Mouse (Mus musculus) embryonic facial prominence, embryonic 13.5 days (tissue): ENCODE measurements around the gene Ddb2. TPM values are rescaled to one million over a fixed set of nuclear protein-coding genes. Genes with fewer than 3 reads are reported as not detected.
A peak's percentile ranks its signal among the peaks of the same experiment; 100 is the strongest.

Experiments used
- ATAC-seq: fragments of 200-750 bp; cut with Nextera tagmentation; 2 replicates; pipeline ENCODE4 v1.8.0; 2017; ENCODE audit warnings: low read depth; ENCODE audit not compliant: insufficient number of reproducible peaks, insufficient read depth, low FRiP score, low TSS enrichment
- H3K27ac ChIP-seq: fragments of 300-500 bp; sonication (generic); 2 replicates; pipeline ENCODE4 v1.5.1; 2015; ENCODE audit warnings: moderate library complexity, mild to moderate bottlenecking, inconsistent platforms
- H3K27me3 ChIP-seq: fragments of 300-500 bp; sonication (generic); 2 replicates; pipeline ENCODE4 v1.6.1; 2015; ENCODE audit warnings: mild to moderate bottlenecking, inconsistent platforms
- H3K36me3 ChIP-seq: fragments of 300-500 bp; sonication (generic); 2 replicates; pipeline ENCODE4 v1.6.1; 2015; ENCODE audit warnings: mild to moderate bottlenecking, inconsistent platforms
- H3K4me1 ChIP-seq: fragments of 300-500 bp; sonication (generic); 2 replicates; pipeline ENCODE4 v1.6.1; 2015; ENCODE audit warnings: inconsistent platforms
- H3K4me2 ChIP-seq: fragments of 300-500 bp; sonication (generic); 2 replicates; pipeline ENCODE4 v1.6.1; 2015; ENCODE audit warnings: moderate library complexity, mild to moderate bottlenecking, inconsistent platforms
- H3K4me3 ChIP-seq: fragments of 300-500 bp; sonication (generic); 2 replicates; pipeline ENCODE4 v1.5.1; 2015; ENCODE audit warnings: mild to moderate bottlenecking, inconsistent platforms
- H3K9ac ChIP-seq: fragments of 300-500 bp; sonication (generic); 2 replicates; pipeline ENCODE4 v1.6.1; 2015; ENCODE audit warnings: mild to moderate bottlenecking, inconsistent platforms
- H3K9me3 ChIP-seq: fragments of 300-500 bp; sonication (generic); 2 replicates; pipeline ENCODE4 v1.6.1; 2016; ENCODE audit warnings: inconsistent platforms
- WGBS: fragments of 180-500 bp; shearing (Covaris S2); methylation state at CpG from one replicate; pipeline ENCODE4 v1.1.7; 2015; ENCODE audit warnings: mixed read lengths; 5-methylcytosine and 5-hydroxymethylcytosine counted together
- polyA plus RNA-seq: library from polyadenylated mRNA; unstranded; fragments of >200 nt; fragmentation: Nextera tagmentation; extraction: Ambion mirVana; gene quantifications from 2 replicates; pipeline ENCODE4 v1.2.1, GENCODE M21; 2015

Ddb2 gene
- polyA plus RNA-seq, 1 experiment from 2014 or later = 20.0 TPM

DNA sequence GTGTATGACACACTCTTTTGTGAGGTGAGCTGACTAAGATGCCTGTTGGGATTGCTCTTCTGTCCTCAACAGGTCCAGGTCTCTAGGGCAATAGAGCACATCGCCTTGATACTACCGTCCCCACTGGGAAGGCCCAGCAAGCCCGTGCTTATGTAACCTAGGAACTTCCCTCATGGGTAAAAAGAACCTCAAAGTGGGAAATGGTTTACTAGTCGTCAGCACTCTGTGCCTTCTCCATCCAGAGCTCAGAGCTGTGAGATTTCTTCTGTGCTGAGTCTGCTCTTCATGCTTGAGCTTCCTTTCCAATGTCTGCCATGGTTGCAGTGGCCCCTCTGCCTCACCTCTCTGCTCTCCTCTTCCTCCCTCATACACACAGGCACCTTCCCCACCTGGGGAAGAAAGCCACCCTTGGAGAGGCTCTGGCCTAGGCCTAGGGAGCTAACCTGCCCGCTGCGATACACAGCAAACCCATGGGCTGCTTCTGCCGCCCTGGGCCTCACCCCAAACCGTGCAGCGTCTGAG is 30.5 kb downstream of the Ddb2 start:
- Histone ChIP-seq H3K4me2 (no peak overlapping the region), H3K9ac (no peak overlapping the region), H3K4me1 (peaks cover 22% of the 10 kb centered on the region), H3K4me3 (no peak overlapping the region), H3K9me3 (no peaks in the 10 kb centered on the region), H3K27me3 (no peaks in the 10 kb centered on the region), H3K27ac (no peak overlapping the region), H3K36me3 (peaks cover 64% of the 10 kb centered on the region)
- 93% methylated on average over 9 of the region's 9 CpGs for WGBS
- no peak for ATAC-seq

DNA sequence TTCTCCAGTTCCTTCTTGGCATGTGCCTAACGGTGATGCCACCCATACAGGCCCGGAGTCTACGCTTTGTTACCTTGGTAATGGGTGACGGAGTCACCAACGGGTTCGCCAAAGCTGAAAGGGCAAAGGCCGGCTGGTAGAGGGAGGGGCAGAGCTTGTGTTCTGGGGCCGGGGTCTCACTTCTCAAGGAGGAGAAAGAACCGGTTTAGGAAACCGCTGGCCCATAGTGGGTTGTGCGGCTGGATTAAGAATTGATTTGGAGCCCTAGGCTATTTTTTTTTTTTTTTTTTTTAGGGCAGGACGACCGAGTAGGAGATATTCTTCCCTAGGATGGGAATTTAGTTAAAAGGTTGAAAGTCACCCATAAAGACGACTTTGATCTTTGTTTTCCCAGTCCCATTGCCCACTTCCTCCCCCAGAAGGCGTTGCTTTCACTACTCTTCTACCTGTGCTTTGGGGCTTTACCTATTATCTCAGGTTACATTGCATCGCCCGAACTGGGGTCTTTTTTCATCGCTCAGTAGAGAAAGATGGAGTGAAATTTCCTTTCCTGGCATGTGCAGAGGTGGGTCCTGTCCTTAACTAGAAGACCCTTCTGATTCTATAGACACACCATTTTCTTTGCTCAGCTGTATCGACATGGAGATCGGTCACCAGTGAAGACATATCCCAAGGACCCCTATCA is 33.7 kb downstream of the Ddb2 start:
- H3K4me2 ChIP-seq = peak overlapping the region; percentile 75
- H3K36me3 ChIP-seq = peaks cover 35% of the 10 kb centered on the region
- H3K4me3 ChIP-seq = peak overlapping the region; percentile 72
- WGBS = 8% methylated on average over 20 of the region's 20 CpGs
- no peak for ATAC-seq
- peak overlapping the region; percentile 93 for H3K27ac ChIP-seq
- no peaks in the 10 kb centered on the region for H3K27me3 ChIP-seq
- H3K9me3 ChIP-seq = no peaks in the 10 kb centered on the region
- H3K4me1 ChIP-seq = peaks cover 22% of the 10 kb centered on the region
- H3K9ac ChIP-seq = peak overlapping the region; percentile 84

DNA sequence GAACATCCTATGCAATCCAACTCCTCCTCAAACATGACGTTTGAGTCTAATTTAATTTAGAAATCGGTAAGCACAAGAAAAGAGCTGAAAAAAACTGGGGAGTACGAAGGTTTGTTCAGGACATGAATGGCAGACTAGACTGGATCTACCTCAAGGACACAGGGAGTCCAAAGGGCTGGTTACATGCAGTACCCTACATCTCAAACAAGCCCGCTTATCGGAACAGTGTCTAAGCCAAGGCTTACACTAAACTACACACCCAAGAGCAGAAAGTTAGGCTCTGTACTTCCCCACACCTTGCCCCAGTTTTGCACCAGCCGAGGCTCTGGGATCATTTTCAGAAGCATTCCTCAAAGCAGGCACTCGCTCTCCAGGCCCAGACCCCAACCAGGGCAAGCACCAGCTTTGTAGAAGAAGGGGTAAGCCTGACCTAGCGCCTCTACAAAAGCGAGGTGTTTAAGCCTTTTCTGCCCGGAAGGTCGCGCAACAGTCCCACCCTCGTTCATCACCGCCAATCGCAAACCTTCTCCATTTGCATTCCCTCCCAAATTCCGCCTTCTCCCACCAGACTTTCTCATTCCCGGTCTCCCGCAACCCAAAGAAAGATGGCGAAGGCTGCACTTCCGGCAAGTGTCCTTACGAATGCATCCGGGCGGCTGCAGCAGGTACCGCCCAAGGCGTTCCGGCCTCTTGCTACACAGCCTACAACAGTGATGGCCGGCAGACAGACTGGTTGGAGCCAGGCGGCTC is 34.4 kb downstream of the Ddb2 start, which contains the start of the genes Nr1h3 and Acp2:
TSS of gene Nr1h3 (minus strand) at position 613 of the 750 bp plus-strand sequence.
TSS of gene Acp2 (plus strand) at position 664 of the 750 bp plus-strand sequence.
- no peaks in the 10 kb centered on the region for H3K9me3 ChIP-seq
- WGBS = 2% methylated on average over 28 of the region's 28 CpGs
- ATAC-seq = peak; percentile 93

DNA sequence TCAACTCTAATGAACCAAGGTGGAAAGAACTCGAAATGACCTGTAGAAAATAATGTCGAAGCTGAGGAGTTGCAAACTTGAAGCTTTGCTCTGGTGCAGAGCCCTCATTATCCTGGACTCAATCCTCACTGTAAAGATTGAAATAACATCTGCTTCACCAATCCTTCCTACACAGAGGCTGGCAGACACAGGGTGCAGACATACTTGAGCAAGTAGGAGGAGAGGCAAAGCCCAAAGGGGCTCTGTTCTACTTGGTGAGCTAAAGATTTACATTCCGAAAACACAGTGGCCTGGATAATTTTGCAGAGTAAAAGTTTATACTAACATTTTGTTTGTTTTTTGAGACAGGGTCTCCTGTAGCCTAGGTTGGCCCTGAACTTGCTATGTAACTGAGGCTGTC is 37.9 kb downstream of the Ddb2 start:
- H3K27me3 ChIP-seq = no peaks in the 10 kb centered on the region

More for the DNA sequence above, 34.4 kb downstream of the Ddb2 start, which contains the start of the genes Nr1h3 and Acp2:
- H3K4me3 ChIP-seq = peak within 1 kb of the TSS; percentile 72
- H3K27me3 ChIP-seq = no peaks in the 10 kb centered on the region
- peaks cover 22% of the 10 kb centered on the region for H3K4me1 ChIP-seq
- H3K4me2 ChIP-seq = peak within 1 kb of the TSS; percentile 75
- H3K36me3 ChIP-seq = peaks cover 27% of the 10 kb centered on the region
- peak within 1 kb of the TSS; percentile 84 for H3K9ac ChIP-seq
- H3K27ac ChIP-seq = peak within 1 kb of the TSS; percentile 93

DNA sequence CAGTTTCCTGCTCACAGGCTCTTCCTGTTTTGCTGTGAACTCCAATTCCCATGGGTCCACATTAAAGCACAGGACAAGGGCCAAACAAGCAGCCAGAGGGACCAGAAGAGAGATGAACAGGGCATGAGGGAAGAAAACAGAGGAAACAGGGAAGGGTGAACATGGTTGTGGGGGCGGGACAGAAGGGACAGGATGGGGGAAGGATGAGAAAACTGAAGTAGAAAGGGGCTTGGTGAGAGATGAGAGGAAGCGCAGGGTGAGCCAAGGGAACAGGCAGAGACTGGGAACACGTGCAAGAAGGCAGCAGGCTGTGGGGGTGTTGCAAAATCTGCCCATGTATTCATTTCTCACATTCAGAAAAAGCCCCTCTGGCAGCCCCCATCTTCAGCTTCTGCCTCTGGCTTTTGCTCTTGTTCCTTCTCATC is 40.2 kb downstream of the Ddb2 start:
- ATAC-seq = no peak

More for the DNA sequence above, 37.9 kb downstream of the Ddb2 start:
- Histone ChIP-seq H3K4me1 (peaks cover 28% of the 10 kb centered on the region), H3K4me3 (no peak overlapping the region), H3K27ac (no peak overlapping the region), H3K9me3 (no peaks in the 10 kb centered on the region), H3K4me2 (no peak overlapping the region), H3K9ac (no peak overlapping the region), H3K36me3 (no peaks in the 10 kb centered on the region)
- no peak for ATAC-seq
- 86% methylated on average over 3 of the region's 3 CpGs for WGBS

DNA sequence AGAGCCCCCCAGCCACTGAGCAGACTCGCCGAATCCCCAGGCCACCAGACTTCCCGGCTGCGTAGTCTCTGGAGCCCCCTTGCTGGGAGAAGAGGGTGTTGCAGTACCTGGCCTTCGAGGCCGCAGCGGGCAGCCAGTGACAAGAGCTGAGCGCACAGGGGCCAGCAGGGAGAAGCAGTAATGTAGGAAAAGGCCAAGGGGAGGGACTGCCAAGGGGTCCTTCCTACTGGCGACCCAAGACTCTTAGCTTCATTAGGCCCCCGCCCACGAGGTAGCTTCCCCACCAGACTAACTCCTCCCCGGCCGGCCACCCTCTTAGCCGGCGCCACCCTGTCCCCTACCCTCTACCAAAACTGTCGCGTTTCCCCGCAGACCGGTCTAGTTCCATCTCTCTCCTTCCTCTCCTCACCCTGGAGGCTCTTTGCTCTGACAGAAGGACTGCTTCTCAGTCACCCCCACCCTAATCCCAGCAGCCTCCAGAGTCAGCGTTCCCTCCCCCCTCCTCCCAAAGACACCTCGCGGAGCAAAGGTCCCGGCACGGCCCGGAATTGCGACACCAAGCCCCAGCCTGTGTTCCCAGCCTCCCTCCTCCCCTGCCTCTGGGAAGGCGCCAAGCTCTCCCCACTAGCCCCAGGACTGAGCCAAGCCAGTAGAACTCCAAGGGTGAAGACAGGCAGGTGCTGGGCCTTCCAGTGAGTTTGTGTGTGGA is 42.0 kb downstream of the Ddb2 start:
- WGBS = under 1% methylated on average over 27 of the region's 27 CpGs

More for the DNA sequence above, 40.2 kb downstream of the Ddb2 start:
- Histone ChIP-seq H3K36me3 (no peaks in the 10 kb centered on the region), H3K4me2 (no peak overlapping the region), H3K27ac (no peak overlapping the region), H3K9ac (no peak overlapping the region), H3K9me3 (no peaks in the 10 kb centered on the region), H3K4me1 (peaks cover 19% of the 10 kb centered on the region; the same call in 1 of the 2 replicates), H3K4me3 (no peak overlapping the region), H3K27me3 (no peaks in the 10 kb centered on the region)
- 74% methylated on average over 3 of the region's 3 CpGs for WGBS

DNA sequence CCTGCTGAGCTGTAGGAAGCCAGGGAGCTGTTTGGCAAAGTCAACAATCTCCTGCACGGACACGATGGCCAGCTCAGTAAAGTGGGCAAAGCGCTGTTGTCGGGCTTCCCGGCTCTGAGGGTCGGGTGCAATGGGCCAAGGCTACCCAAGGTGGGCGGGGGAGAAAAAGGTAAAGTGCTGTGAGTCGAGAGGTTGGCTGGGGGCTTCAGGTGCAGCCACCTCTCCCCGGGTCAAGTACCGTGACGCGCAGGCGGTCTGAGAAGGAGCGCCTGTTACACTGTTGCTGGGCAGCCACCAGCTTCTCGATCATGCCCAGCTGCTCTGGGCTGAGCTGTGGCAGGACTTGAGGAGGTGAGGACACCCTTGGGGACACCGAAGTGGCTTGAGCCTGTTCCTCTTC is 46.3 kb downstream of the Ddb2 start:
- no peaks in the 10 kb centered on the region for H3K9me3 ChIP-seq
- H3K27ac ChIP-seq = no peak overlapping the region
- no peaks in the 10 kb centered on the region for H3K36me3 ChIP-seq
- H3K27me3 ChIP-seq = no peaks in the 10 kb centered on the region
- no peak overlapping the region for H3K9ac ChIP-seq
- ATAC-seq = no peak
- WGBS = 91% methylated on average over 16 of the region's 16 CpGs
- H3K4me1 ChIP-seq = peaks cover 16% of the 10 kb centered on the region; the same call in 1 of the 2 replicates
- H3K4me3 ChIP-seq = no peak overlapping the region
- H3K4me2 ChIP-seq = no peak overlapping the region

More for the DNA sequence above, 42.0 kb downstream of the Ddb2 start:
- H3K36me3 ChIP-seq = no peaks in the 10 kb centered on the region
- H3K27ac ChIP-seq = no peak overlapping the region
- peaks cover 16% of the 10 kb centered on the region; the same call in 1 of the 2 replicates for H3K4me1 ChIP-seq
- peak overlapping the region; percentile 68 for H3K4me2 ChIP-seq
- H3K9me3 ChIP-seq = no peaks in the 10 kb centered on the region
- H3K4me3 ChIP-seq = peak overlapping the region; percentile 39
- ATAC-seq = peak; percentile 73
- no peaks in the 10 kb centered on the region for H3K27me3 ChIP-seq
- peak overlapping the region; percentile 67 for H3K9ac ChIP-seq

DNA sequence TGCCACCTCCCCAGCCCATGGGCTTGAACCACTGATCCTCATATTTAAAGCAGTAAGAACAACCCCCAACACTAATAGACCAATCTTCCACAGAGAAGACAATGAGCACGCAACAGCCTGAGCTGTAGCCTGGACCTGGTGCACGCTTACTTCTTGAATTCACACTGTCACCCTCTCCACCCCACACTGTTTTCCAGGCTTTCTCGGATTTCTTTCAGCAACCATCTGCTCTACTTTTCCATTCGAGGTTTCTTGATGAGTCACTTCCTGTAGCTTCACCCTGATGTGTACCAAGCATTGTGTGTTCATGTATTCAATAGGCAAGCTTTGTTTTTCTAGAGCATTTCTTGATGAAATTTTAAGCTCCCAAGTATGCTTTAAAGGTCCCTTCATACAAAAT is 49.4 kb downstream of the Ddb2 start:
- Histone ChIP-seq H3K4me2 (no peak overlapping the region), H3K27ac (no peak overlapping the region), H3K27me3 (no peaks in the 10 kb centered on the region), H3K36me3 (no peaks in the 10 kb centered on the region), H3K4me3 (no peak overlapping the region), H3K9me3 (no peaks in the 10 kb centered on the region), H3K4me1 (peaks cover 5% of the 10 kb centered on the region), H3K9ac (no peak overlapping the region)
- ATAC-seq = no peak
- 60% methylated on average over 4 of the region's 4 CpGs for WGBS

DNA sequence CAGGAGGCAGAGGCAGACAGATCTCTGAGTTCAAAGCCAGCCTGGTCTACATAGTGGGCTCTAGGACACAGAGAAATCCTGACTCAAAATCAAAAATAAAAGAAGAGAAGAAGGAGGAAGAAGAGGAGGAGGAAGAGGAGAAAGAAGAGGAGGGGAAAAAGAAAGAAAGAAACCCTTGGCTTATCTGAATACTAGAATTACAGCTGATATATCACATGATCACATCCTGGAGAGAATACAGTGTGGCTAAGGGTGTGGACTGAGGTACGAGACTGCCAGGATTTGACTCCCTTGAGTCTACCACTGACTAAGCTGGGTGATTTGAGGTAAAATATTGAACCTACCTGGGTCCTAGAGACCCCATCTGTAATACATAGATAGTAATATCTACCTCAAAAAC is 50.6 kb downstream of the Ddb2 start:
- no peaks in the 10 kb centered on the region for H3K36me3 ChIP-seq
- H3K4me2 ChIP-seq = no peak overlapping the region
- no peak overlapping the region for H3K4me3 ChIP-seq
- no peaks in the 10 kb centered on the region for H3K27me3 ChIP-seq
- H3K27ac ChIP-seq = no peak overlapping the region
- WGBS = 76% methylated on average over 1 of the region's 1 CpGs
- no peaks in the 10 kb centered on the region for H3K9me3 ChIP-seq
- peaks cover 13% of the 10 kb centered on the region for H3K4me1 ChIP-seq
- no peak overlapping the region for H3K9ac ChIP-seq
- ATAC-seq = no peak

DNA sequence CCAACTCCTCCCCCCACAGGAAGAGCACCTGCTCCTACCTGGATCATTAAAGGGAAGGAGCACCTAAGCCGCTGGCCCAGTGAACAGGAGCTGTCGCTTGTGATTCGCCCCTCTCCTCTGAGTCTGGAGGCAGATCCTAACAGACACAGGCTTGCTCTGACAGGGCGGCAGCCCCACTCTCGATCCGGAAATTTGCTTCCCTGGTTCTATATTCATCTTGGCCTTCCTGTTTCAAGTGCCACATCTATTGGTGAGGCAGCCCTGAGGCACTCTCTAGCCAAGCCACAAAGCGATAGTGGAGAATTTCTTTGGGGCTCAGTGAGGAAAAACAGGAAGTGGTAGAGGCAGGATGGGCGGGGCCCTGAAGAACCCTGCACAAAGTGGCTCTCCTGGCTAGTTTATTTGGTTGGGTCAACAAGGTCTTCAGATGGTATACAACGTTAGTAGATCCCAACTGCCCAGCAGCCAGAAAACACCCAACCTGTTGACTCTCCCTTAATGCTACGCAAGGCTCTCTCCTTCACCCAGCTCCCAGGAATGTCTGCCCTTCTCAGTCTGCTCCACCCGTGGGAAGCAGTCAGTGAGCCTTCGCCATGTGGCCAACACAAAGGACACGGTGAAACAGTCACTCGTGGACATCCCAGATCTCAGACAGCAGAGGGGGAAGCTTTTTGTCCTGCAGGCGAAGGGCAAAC is 52.9 kb downstream of the Ddb2 start, which contains the start of gene Madd:
TSS of gene Madd (minus strand) at position 127 of the 695 bp plus-strand sequence.
- Histone ChIP-seq H3K4me2 (peak within 1 kb of the TSS; percentile 84), H3K4me1 (peaks cover 17% of the 10 kb centered on the region), H3K9me3 (no peaks in the 10 kb centered on the region), H3K9ac (peak within 1 kb of the TSS; percentile 78), H3K27ac (peak within 1 kb of the TSS; percentile 83), H3K27me3 (no peaks in the 10 kb centered on the region), H3K4me3 (peak within 1 kb of the TSS; percentile 77), H3K36me3 (no peaks in the 10 kb centered on the region)
- 62% methylated on average over 15 of the region's 15 CpGs for WGBS
- no peak for ATAC-seq
